Mouse (Mus musculus): ENCODE data around the gene Kdm6b. TPM values are rescaled to one million over a fixed set of nuclear protein-coding genes. Genes with fewer than 3 reads are reported as not detected.

Kdm6b gene
- total RNA-seq, 2 experiments from 2014 or later = 26.1 to 29.1 TPM

- intact Hi-C loops (cut with DNase I) = loop anchor here (1.0 kb wide), 1 partner anchor 17 kb away; no protein-coding TSS in a partner anchor
- no peak for DNase-seq
Observed at GRCm38 (mm10) chr11:69370817-69371215, 42.7 kb downstream of the Kdm6b start.

- intact Hi-C loops (cut with DNase I) = loop anchor here (2.0 kb wide), 1 partner anchor 43 kb away; the partner anchor contains the start of gene Kcnab3
- no peak for DNase-seq
Observed at GRCm38 (mm10) chr11:69369990-69370816, 43.3 kb downstream of the Kdm6b start.

GRCm38 (mm10) chr11:69369215-69369989 is 44.1 kb downstream of the Kdm6b start, which contains the start of gene Chd3:
TSS of gene Chd3 (minus strand) at chr11:69369406.
- intact Hi-C loops (cut with DNase I) = loop anchor here (2.0 kb wide), 1 partner anchor 43 kb away; the partner anchor contains the start of gene Kcnab3

GRCm38 (mm10) chr11:69368356-69369214 is 44.9 kb downstream of the Kdm6b start:
- intact Hi-C loops (cut with DNase I) = loop anchor here (2.0 kb wide), 1 partner anchor 42 kb away; the partner anchor contains the start of gene Kcnab3
- peak; percentile 51 to 61 for DNase-seq

More at GRCm38 (mm10) chr11:69369215-69369989, 44.1 kb downstream of the Kdm6b start, which contains the start of gene Chd3:
- DNase-seq = no peak

- intact Hi-C loops (cut with DNase I) = loop anchor here (2.0 kb wide), 1 partner anchor 41 kb away; the partner anchor contains the start of gene Kcnab3
- DNase-seq = peak; percentile 27 to 42
Observed at GRCm38 (mm10) chr11:69367616-69368355, 45.7 kb downstream of the Kdm6b start.

- intact Hi-C loops (cut with DNase I) = no loop called here
- peak; percentile 22 to 48 for DNase-seq
Observed at GRCm38 (mm10) chr11:69366855-69367615, 46.4 kb downstream of the Kdm6b start.

- peak; percentile 92 to 96 for DNase-seq
- intact Hi-C loops (cut with DNase I) = no loop called here
Observed at GRCm38 (mm10) chr11:69366157-69366854, 47.2 kb downstream of the Kdm6b start.

- intact Hi-C loops (cut with DNase I) = loop anchor here (2.0 kb wide), 2 partner anchors 25 to 55 kb away; partner anchors contain the start of gene Rnf227
- no peak for DNase-seq
Observed at GRCm38 (mm10) chr11:69365722-69366121, 47.8 kb downstream of the Kdm6b start.

GRCm38 (mm10) chr11:69364910-69365309 is 48.6 kb downstream of the Kdm6b start:
- intact Hi-C loops (cut with DNase I) = loop anchor here (2.0 kb wide), 2 partner anchors 24 to 56 kb away; partner anchors contain the start of gene Rnf227
- peak; percentile 93 to 95 for DNase-seq

GRCm38 (mm10) chr11:69364376-69364775 is 49.1 kb downstream of the Kdm6b start:
- intact Hi-C loops (cut with DNase I) = loop anchor here (2.0 kb wide), 2 partner anchors 24 to 56 kb away; partner anchors contain the start of gene Rnf227
- no peak for DNase-seq

GRCm38 (mm10) chr11:69362479-69362878 is 51.0 kb downstream of the Kdm6b start:
- no peak for DNase-seq
- intact Hi-C loops (cut with DNase I) = no loop called here

- intact Hi-C loops (cut with DNase I) = no loop called here
Observed at GRCm38 (mm10) chr11:69362021-69362420, 51.5 kb downstream of the Kdm6b start.

GRCm38 (mm10) chr11:69357690-69358089 is 55.8 kb downstream of the Kdm6b start:
- intact Hi-C loops (cut with DNase I) = no loop called here

More at GRCm38 (mm10) chr11:69362021-69362420, 51.5 kb downstream of the Kdm6b start:
- no peak for DNase-seq

GRCm38 (mm10) chr11:69356544-69356943 is 56.9 kb downstream of the Kdm6b start:
- DNase-seq = no peak
- intact Hi-C loops (cut with DNase I) = no loop called here

More at GRCm38 (mm10) chr11:69357690-69358089, 55.8 kb downstream of the Kdm6b start:
- DNase-seq = no peak
